Mouse (Mus musculus): ENCODE measurements at regions not wholly inside any gene's neighbourhood (a gene's known extent, or its start where the extent isn't known, plus 50 kb on each side); places are given as distances from the start of the nearest gene placed in this dataset.

GRCm38 (mm10) chr15:41333165-41333564 lies 1199.0 kb downstream of the 9330182O14Rik start:
- TF ChIP-seq CTCF (IDR thresholded peaks at IDR 0.05; ENCODE audit: insufficient read depth, low read length) (no peak), POLR2A (IDR thresholded peaks at IDR 0.05; ENCODE audit: borderline replicate concordance, extremely low read depth, low read depth, low read length) (no peak)

Measured in lung, adult 2 months (tissue).